Mouse (Mus musculus) ES-E14 (cell line): ENCODE results near the gene Slain1. TPM values are rescaled to one million over a fixed set of nuclear protein-coding genes. Genes with fewer than 3 reads are reported as not detected.

Experiments used
- DNase-seq: peaks from one replicate; pipeline ENCODE4 v3.0.0-alpha.2; 2013; ENCODE audit warnings: low read depth, low spot score
- H3K27ac ChIP-seq: 2 replicates; pipeline ENCODE4 v1.5.1; 2012; ENCODE audit warnings: low read depth, mild to moderate bottlenecking, low read length, moderate library complexity, mixed read lengths; ENCODE audit not compliant: poor library complexity, insufficient read depth, severe bottlenecking
- H3K36me3 ChIP-seq: 2 replicates; pipeline ENCODE4 v1.6.1; 2012; ENCODE audit warnings: mild to moderate bottlenecking, low read length, moderate library complexity, mixed read lengths; ENCODE audit not compliant: control insufficient read depth, poor library complexity, insufficient read depth, severe bottlenecking
- H3K4me1 ChIP-seq, 2 experiments: fragments of 150-350 bp in 1 of 2; sonication (generic) in 1 of 2; 2 replicates each; pipeline ENCODE4 v1.6.1; 2012; ENCODE audit warnings: low read length in 2 of 2, mild to moderate bottlenecking in 1 of 2, mixed read lengths in 1 of 2; ENCODE audit not compliant: control insufficient read depth in 2 of 2, insufficient read depth in 2 of 2, poor library complexity in 1 of 2
- H3K4me3 ChIP-seq, 2 experiments: fragments of 150-350 bp in 1 of 2; sonication (generic) in 1 of 2; 2 replicates each; pipeline ENCODE4 v1.5.1; 2012; ENCODE audit warnings: low read length in 2 of 2, low read depth in 1 of 2, mild to moderate bottlenecking in 1 of 2, mixed read lengths in 1 of 2; ENCODE audit not compliant: insufficient read depth in 1 of 2, poor library complexity in 1 of 2, severe bottlenecking in 1 of 2
- H3K9ac ChIP-seq: 2 replicates; pipeline ENCODE4 v1.6.1; 2012; ENCODE audit warnings: low read depth, mild to moderate bottlenecking, low read length, mixed read lengths; ENCODE audit not compliant: poor library complexity, insufficient read depth, severe bottlenecking
- H3K9me3 ChIP-seq: fragments of 150-350 bp; sonication (generic); 2 replicates; pipeline ENCODE4 v1.6.1; 2012; ENCODE audit warnings: low read depth, mild to moderate bottlenecking, low read length; ENCODE audit not compliant: control insufficient read depth, insufficient read depth
- CHD2 ChIP-seq: IDR thresholded peaks from 2 replicates; pipeline ENCODE4 v1.6.1; 2014; ENCODE audit warnings: mild to moderate bottlenecking, low read depth, low read length, inconsistent platforms
- HCFC1 ChIP-seq: IDR thresholded peaks from 2 replicates; pipeline ENCODE4 v1.6.1; 2012; ENCODE audit warnings: low read length, inconsistent platforms, borderline replicate concordance; ENCODE audit not compliant: insufficient read depth
- MAFK ChIP-seq: IDR thresholded peaks from 2 replicates; pipeline ENCODE4 v1.6.1; 2014; ENCODE audit warnings: mild to moderate bottlenecking, low read depth, low read length, inconsistent platforms; ENCODE audit not compliant: insufficient read depth
- ZC3H11A ChIP-seq: IDR thresholded peaks from 2 replicates; pipeline ENCODE4 v1.6.1; 2012; ENCODE audit warnings: low read depth, mild to moderate bottlenecking, inconsistent platforms, low read length, borderline replicate concordance
- ZNF384 ChIP-seq: IDR thresholded peaks from 2 replicates; pipeline ENCODE4 v1.6.1; 2012; ENCODE audit warnings: low read depth, low read length, inconsistent platforms
- in situ Hi-C, 2 experiments: fragments of 600-800 bp; cut with MboI; formaldehyde crosslinking; loops; one replicate each; pipeline ENCODE4 v1.15.1; 2025; ENCODE audit warnings: low sequenced_read_pairs in 2 of 2, inconsistent platforms in 1 of 2; ENCODE audit not compliant: unreplicated experiment in 2 of 2
- total RNA-seq: library from RNA; depleted of rRNA; stranded (reverse); fragments of 300-350 nt; gene quantifications from 2 replicates; pipeline ENCODE4 v1.2.3, GENCODE M21; 2012

Gene Slain1
- total RNA-seq, 1 experiment, result 3.8 TPM

DNA sequence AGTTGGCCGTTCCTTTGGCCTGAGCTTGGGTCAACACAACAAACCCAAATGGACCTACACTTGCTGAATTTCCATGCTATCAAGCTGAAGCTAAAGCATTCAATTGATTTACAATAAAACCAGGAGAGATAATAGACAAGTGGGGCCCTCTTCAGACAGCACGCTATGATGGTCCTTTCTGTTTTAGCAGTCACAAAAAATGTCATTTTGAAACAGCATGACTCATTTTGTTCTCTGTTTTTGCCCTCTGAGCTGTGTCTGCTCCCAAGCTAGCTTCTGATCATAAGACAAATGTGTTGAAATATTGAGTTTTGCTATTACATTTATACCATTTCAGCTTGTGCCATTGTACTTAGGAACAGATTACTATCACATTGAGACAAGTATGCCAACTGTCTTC is 28.8 kb upstream of the Slain1 start:
- H3K9me3 ChIP-seq, result no peaks in the 10 kb centered on the region

DNA sequence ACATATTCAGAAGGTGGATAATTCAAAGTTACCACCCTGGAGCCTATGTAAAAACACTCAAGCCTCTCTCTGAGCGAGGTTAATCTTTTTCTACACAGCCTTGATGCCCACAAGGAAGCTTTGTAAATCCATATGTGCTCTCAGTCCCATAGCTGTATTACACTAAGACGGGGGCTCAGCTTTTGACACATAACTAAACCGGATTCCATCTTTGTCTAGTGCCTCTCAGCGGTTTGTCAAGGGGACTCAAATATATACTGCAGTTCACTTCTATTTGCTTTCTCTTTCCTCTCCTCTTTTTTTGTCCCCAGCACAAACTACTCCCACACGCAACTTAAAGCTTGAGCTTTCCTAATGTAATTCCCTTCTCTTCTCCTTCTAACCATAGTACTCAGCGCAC is 23.9 kb upstream of the Slain1 start:
- no peak for TF ChIP-seq ZNF384
- TF ChIP-seq HCFC1, result no peak
- no peaks in the 10 kb centered on the region for H3K4me1 ChIP-seq
- in situ Hi-C loops, result no loop called here
- no peak overlapping the region for H3K4me3 ChIP-seq
- H3K36me3 ChIP-seq, result no peaks in the 10 kb centered on the region
- no peaks in the 10 kb centered on the region for H3K9me3 ChIP-seq
- DNase-seq, result no peak
- no peak overlapping the region for H3K9ac ChIP-seq
- H3K27ac ChIP-seq, result no peak overlapping the region

More for the DNA sequence above, 28.8 kb upstream of the Slain1 start:
- Histone ChIP-seq H3K4me3 (no peak overlapping the region), H3K4me1 (no peaks in the 10 kb centered on the region), H3K9ac (no peak overlapping the region), H3K36me3 (no peaks in the 10 kb centered on the region), H3K27ac (no peak overlapping the region)
- no peak for DNase-seq
- in situ Hi-C loops, result no loop called here
- TF ChIP-seq CHD2 (no peak), ZC3H11A (no peak), HCFC1 (no peak), MAFK (no peak), ZNF384 (no peak)

- Histone ChIP-seq H3K4me3 (no peak overlapping the region), H3K4me1 (no peaks in the 10 kb centered on the region), H3K9ac (no peak overlapping the region), H3K9me3 (peaks cover 5% of the 10 kb centered on the region; the same call in 1 of the 2 replicates), H3K27ac (no peak overlapping the region), H3K36me3 (no peaks in the 10 kb centered on the region)
- in situ Hi-C loops, result no loop called here
- no peak for TF ChIP-seq CHD2
- TF ChIP-seq HCFC1, result no peak
- no peak for TF ChIP-seq ZNF384
- TF ChIP-seq MAFK, result no peak
- no peak for TF ChIP-seq ZC3H11A
- DNase-seq, result no peak
Observed at GRCm38 (mm10) chr14:103629639-103630364, 20.2 kb upstream of the Slain1 start.

DNA sequence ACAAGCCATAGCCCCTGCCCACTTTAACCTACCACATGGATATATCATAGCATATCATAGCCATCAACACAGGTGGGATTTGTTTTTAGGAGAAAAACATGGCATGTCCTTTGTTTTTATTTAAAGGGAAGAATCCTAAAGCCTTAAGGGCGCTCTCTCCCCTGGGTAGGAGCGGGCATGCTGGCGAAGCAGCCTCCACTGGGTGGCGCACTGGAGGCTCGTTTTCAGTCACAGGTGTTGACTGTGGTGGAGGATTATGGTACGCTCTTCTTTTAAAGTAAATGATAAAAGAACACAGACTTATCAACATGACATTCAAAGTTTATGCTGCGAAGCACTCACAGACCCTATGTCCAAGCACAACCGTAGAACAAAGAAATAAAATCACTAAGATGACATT is 19.5 kb upstream of the Slain1 start:
- no peaks in the 10 kb centered on the region for H3K4me1 ChIP-seq
- H3K9ac ChIP-seq, result no peak overlapping the region
- DNase-seq, result no peak
- TF ChIP-seq ZC3H11A (no peak), ZNF384 (no peak), CHD2 (no peak)
- H3K36me3 ChIP-seq, result no peaks in the 10 kb centered on the region
- no peak overlapping the region for H3K27ac ChIP-seq
- in situ Hi-C loops, result no loop called here
- no peak overlapping the region for H3K4me3 ChIP-seq
- H3K9me3 ChIP-seq, result peaks cover 7% of the 10 kb centered on the region; the same call in 1 of the 2 replicates

- Histone ChIP-seq H3K9ac (no peak overlapping the region), H3K36me3 (no peaks in the 10 kb centered on the region), H3K27ac (no peak overlapping the region), H3K4me3 (no peak overlapping the region), H3K9me3 (peaks cover 8% of the 10 kb centered on the region), H3K4me1 (0 out of 4 replicates have a peak, but pooled peaks cover 0 to 2% of the 10 kb centered on the region in 2 experiments)
- in situ Hi-C loops, result no loop called here
- DNase-seq, result no peak
- TF ChIP-seq MAFK, result no peak
- TF ChIP-seq CHD2, result no peak
- TF ChIP-seq ZC3H11A, result no peak
- TF ChIP-seq HCFC1, result no peak
- TF ChIP-seq ZNF384, result no peak
Observed at GRCm38 (mm10) chr14:103643933-103644332, 6.1 kb upstream of the Slain1 start.
